Mouse (Mus musculus): Measurements from ENCODE around the gene Shld2.
A peak's percentile ranks its signal among the peaks of the same experiment; 100 is the strongest.

Shld2 gene

GRCm38 (mm10) chr14:34310234-34310965 is at the start of gene Shld2, which contains the start of gene Glud1:
Shld2 (minus strand) TSS chr14:34310493.
Glud1 (plus strand) TSS chr14:34310727.
- peak; percentile 88 to 95 for DNase-seq (ENCODE audit: low spot score in 2 of 2)

- DNase-seq (ENCODE audit: low spot score in 2 of 2): no peak
Observed at GRCm38 (mm10) chr14:34359676-34360244, 49.5 kb upstream of the Shld2 start.

- DNase-seq (ENCODE audit: low spot score in 2 of 2): peak in 1 of 2 experiments; percentile 27
Observed at GRCm38 (mm10) chr14:34357671-34358455, 47.6 kb upstream of the Shld2 start.

- no peak for DNase-seq (ENCODE audit: low spot score in 2 of 2)
Observed at GRCm38 (mm10) chr14:34355301-34355700, 45.0 kb upstream of the Shld2 start, which contains the start of gene Fam25c. Fam25c (minus strand) TSS chr14:34355433.

GRCm38 (mm10) chr14:34354456-34354855 is 44.2 kb upstream of the Shld2 start:
- DNase-seq (ENCODE audit: low spot score in 2 of 2): no peak

GRCm38 (mm10) chr14:34353326-34353725 is 43.0 kb upstream of the Shld2 start:
- no peak for DNase-seq (ENCODE audit: low spot score in 2 of 2)

- no peak for DNase-seq (ENCODE audit: low spot score in 2 of 2)
Observed at GRCm38 (mm10) chr14:34352523-34352922, 42.2 kb upstream of the Shld2 start.

- no peak for DNase-seq (ENCODE audit: low spot score in 2 of 2)
Observed at GRCm38 (mm10) chr14:34351660-34352059, 41.4 kb upstream of the Shld2 start.

GRCm38 (mm10) chr14:34349007-34349406 is 38.7 kb upstream of the Shld2 start:
- peak in 1 of 2 experiments; percentile 49 for DNase-seq (ENCODE audit: low spot score in 2 of 2)

GRCm38 (mm10) chr14:34348301-34348700 is 38.0 kb upstream of the Shld2 start:
- no peak for DNase-seq (ENCODE audit: low spot score in 2 of 2)

- no peak for DNase-seq (ENCODE audit: low spot score in 2 of 2)
Observed at GRCm38 (mm10) chr14:34347084-34347483, 36.8 kb upstream of the Shld2 start.

- no peak for DNase-seq (ENCODE audit: low spot score in 2 of 2)
Observed at GRCm38 (mm10) chr14:34345771-34346566, 35.7 kb upstream of the Shld2 start.

- DNase-seq (ENCODE audit: low spot score in 2 of 2): no peak
Observed at GRCm38 (mm10) chr14:34344361-34344760, 34.1 kb upstream of the Shld2 start.

- DNase-seq (ENCODE audit: low spot score in 2 of 2): no peak
Observed at GRCm38 (mm10) chr14:34343078-34343477, 32.8 kb upstream of the Shld2 start.

- DNase-seq (ENCODE audit: low spot score in 2 of 2): no peak
Observed at GRCm38 (mm10) chr14:34341993-34342392, 31.7 kb upstream of the Shld2 start.

GRCm38 (mm10) chr14:34339446-34339845 is 29.2 kb upstream of the Shld2 start:
- no peak for DNase-seq (ENCODE audit: low spot score in 2 of 2)

GRCm38 (mm10) chr14:34332476-34332875 is 22.2 kb upstream of the Shld2 start:
- DNase-seq (ENCODE audit: low spot score in 2 of 2): no peak

GRCm38 (mm10) chr14:34331886-34332285 is 21.6 kb upstream of the Shld2 start:
- DNase-seq (ENCODE audit: low spot score in 2 of 2): no peak

- no peak for DNase-seq (ENCODE audit: low spot score in 2 of 2)
Observed at GRCm38 (mm10) chr14:34330657-34331158, 20.4 kb upstream of the Shld2 start.

- DNase-seq (ENCODE audit: low spot score in 2 of 2): no peak
Observed at GRCm38 (mm10) chr14:34327618-34328017, 17.3 kb upstream of the Shld2 start.

GRCm38 (mm10) chr14:34326606-34327005 is 16.3 kb upstream of the Shld2 start:
- no peak for DNase-seq (ENCODE audit: low spot score in 2 of 2)

Data from urinary bladder, adult 18-20 months (tissue).